Mouse (Mus musculus) forebrain, postnatal 0 days (tissue): Measurements from ENCODE around the gene Mettl16. TPM values are rescaled to one million over a fixed set of nuclear protein-coding genes. Genes with fewer than 3 reads are reported as not detected.
A peak's percentile ranks its signal among the peaks of the same experiment; 100 is the strongest.

ENCODE experiments used
- ATAC-seq: fragments of 200-750 bp; cut with Nextera tagmentation; 2 replicates; pipeline ENCODE4 v1.8.0; 2017; ENCODE audit warnings: mild to moderate bottlenecking, moderate library complexity
- DNase-seq: peaks from one replicate; pipeline ENCODE4 v3.0.0-alpha.2; 2015
- H3K27ac ChIP-seq: fragments of 300-500 bp; sonication (generic); 2 replicates; pipeline ENCODE4 v1.5.1; 2014; ENCODE audit warnings: low read depth, mild to moderate bottlenecking, antibody characterized with exemption, low read length, moderate library complexity, mixed read lengths
- H3K27me3 ChIP-seq: fragments of 300-500 bp; sonication (generic); 2 replicates; pipeline ENCODE4 v1.6.1; 2014; ENCODE audit warnings: mild to moderate bottlenecking, low read length, mixed read lengths; ENCODE audit not compliant: insufficient read depth
- H3K36me3 ChIP-seq: fragments of 300-500 bp; sonication (generic); 2 replicates; pipeline ENCODE4 v1.6.1; 2014; ENCODE audit warnings: mild to moderate bottlenecking, moderate library complexity; ENCODE audit not compliant: insufficient read depth
- H3K4me1 ChIP-seq: fragments of 300-500 bp; sonication (generic); 2 replicates; pipeline ENCODE4 v1.6.1; 2014; ENCODE audit warnings: antibody characterized with exemption; ENCODE audit not compliant: insufficient read depth
- H3K4me2 ChIP-seq: fragments of 300-500 bp; sonication (generic); 2 replicates; pipeline ENCODE4 v1.6.1; 2014; ENCODE audit warnings: low read depth, mild to moderate bottlenecking, moderate library complexity
- H3K4me3 ChIP-seq: fragments of 300-500 bp; sonication (generic); 2 replicates; pipeline ENCODE4 v1.5.1; 2014; ENCODE audit warnings: low read depth, low read length, mixed read lengths
- H3K9ac ChIP-seq: fragments of 300-500 bp; sonication (generic); 2 replicates; pipeline ENCODE4 v1.6.1; 2014; ENCODE audit warnings: mild to moderate bottlenecking
- H3K9me3 ChIP-seq: fragments of 300-500 bp; sonication (generic); 2 replicates; pipeline ENCODE4 v1.6.1; 2016; ENCODE audit warnings: low read length
- CTCF ChIP-seq: sonication (generic); IDR thresholded peaks from 2 replicates; pipeline ENCODE4 v1.5.1; 2016; ENCODE audit warnings: antibody characterized with exemption, control low read depth, low read depth
- WGBS: fragments of 180-500 bp; shearing (Covaris S2); extraction: QIAGEN DNeasy Blood & Tissue Kit; methylation state at CpG from one replicate; pipeline ENCODE4 v1.1.7; 2014; 5-methylcytosine and 5-hydroxymethylcytosine counted together
- polyA plus RNA-seq: library from polyadenylated mRNA; unstranded; fragments of >200 nt; fragmentation: Nextera tagmentation; extraction: Ambion mirVana; gene quantifications from 2 replicates; pipeline ENCODE4 v1.2.1, GENCODE M21; 2015
- total RNA-seq: library from RNA; depleted of rRNA; stranded (reverse); fragments of >200 nt; gene quantifications from 2 replicates; pipeline ENCODE4 v1.2.3, GENCODE M21; 2014

The Mettl16 gene
- total and polyA plus RNA-seq, 2 experiments from 2014 or later: 18.7 to 22.0 TPM

GRCm38 (mm10) chr11:74761011-74761705 is 9.5 kb upstream of the Mettl16 start:
- Histone ChIP-seq H3K9ac (no peak overlapping the region), H3K4me2 (no peak overlapping the region), H3K27me3 (no peaks in the 10 kb centered on the region), H3K36me3 (no peaks in the 10 kb centered on the region), H3K4me3 (no peak overlapping the region), H3K27ac (no peak overlapping the region), H3K9me3 (no peaks in the 10 kb centered on the region), H3K4me1 (no peaks in the 10 kb centered on the region)
- 72% methylated on average over 12 of the region's 12 CpGs for WGBS
- no peak for ATAC-seq
- no peak for DNase-seq
- TF ChIP-seq CTCF: no peak

DNA sequence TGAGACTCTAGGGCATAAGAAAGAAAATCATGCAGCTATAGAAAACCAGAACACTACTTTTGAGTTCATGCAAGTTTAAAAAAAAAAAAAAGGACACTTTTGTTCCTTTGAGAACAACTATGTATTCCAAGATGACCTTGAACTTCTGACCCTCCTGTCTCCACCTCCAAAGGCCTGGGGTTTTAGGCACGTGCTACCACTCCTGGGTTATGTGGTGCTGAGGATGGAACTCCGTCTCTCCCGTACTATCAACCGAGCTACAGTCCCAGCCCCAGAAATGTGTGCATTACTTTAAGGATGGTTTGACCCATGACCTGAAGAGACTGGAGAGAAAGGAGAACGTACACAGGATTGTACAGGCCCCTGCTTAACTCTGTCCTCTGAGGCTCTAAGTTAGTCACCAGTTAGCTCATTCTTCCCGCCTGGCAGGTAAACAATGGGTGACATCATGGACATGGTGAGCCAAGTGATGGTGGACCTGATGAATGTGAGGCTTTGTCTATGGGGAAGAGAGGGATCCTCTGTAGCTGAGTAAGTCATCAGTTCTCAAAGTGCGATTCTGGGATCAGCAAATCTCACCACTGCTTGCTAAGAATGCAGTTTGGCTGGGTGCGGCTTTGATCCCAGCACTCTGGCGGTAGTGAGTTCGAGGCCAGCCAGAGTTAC is 6.5 kb upstream of the Mettl16 start:
- WGBS: 79% methylated on average over 10 of the region's 10 CpGs
- Histone ChIP-seq H3K9me3 (no peaks in the 10 kb centered on the region), H3K4me1 (no peaks in the 10 kb centered on the region), H3K9ac (no peak overlapping the region), H3K27ac (no peak overlapping the region), H3K27me3 (no peaks in the 10 kb centered on the region), H3K4me2 (no peak overlapping the region), H3K4me3 (no peak overlapping the region), H3K36me3 (no peaks in the 10 kb centered on the region)
- no peak for TF ChIP-seq CTCF
- no peak for ATAC-seq
- no peak for DNase-seq

DNA sequence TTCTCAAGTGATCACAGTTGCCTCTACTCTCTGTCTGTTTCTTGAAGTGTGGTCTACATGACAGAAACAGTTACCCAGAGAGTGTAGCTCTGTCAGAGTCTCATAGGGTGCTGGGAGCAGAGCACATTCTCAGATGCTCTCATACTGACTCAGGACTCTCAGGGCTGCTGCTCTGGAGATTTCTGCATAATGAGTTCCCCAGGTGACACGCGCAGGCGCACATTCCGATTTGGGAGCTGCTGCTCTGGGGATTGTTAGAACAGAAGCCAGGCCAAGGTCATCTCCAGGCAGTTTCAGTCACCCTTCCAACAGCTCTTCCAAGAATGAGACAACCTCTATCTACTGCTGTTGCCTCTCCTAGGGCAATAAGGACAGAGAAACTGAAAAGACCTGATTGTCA is 3.2 kb upstream of the Mettl16 start:
- no peak for ATAC-seq
- H3K27me3 ChIP-seq: no peaks in the 10 kb centered on the region
- H3K36me3 ChIP-seq: no peaks in the 10 kb centered on the region
- no peak for DNase-seq
- TF ChIP-seq CTCF: no peak
- no peak overlapping the region for H3K4me2 ChIP-seq
- no peak overlapping the region for H3K4me3 ChIP-seq
- no peak overlapping the region for H3K27ac ChIP-seq
- no peaks in the 10 kb centered on the region for H3K9me3 ChIP-seq
- 90% methylated on average over 4 of the region's 4 CpGs for whole genome bisulfite sequencing
- H3K9ac ChIP-seq: no peak overlapping the region
- H3K4me1 ChIP-seq: peaks cover 12% of the 10 kb centered on the region; the same call in 1 of the 2 replicates

DNA sequence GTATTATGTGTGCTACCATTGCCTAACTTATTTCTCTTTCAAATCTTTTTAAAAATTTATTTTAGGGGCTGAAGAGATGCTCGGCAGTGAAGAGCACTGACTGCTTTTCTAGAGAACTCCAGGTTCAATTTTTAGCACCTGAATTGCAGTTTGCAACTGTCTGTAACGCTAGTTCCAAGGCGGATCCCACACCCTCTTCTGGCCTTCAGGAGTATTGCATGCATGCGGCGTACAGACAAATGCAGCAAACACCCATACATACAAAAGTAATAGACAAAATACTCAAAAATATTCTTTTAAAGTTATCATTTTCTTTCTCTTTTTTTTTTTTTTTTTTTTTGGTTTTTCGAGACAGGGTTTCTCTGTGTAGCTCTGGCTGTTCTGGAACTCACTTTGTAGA is 2.6 kb upstream of the Mettl16 start:
- H3K9ac ChIP-seq: no peak overlapping the region
- peak; percentile 52 for TF ChIP-seq CTCF
- no peaks in the 10 kb centered on the region for H3K36me3 ChIP-seq
- no peak for ATAC-seq
- H3K27ac ChIP-seq: no peak overlapping the region
- no peaks in the 10 kb centered on the region for H3K9me3 ChIP-seq
- no peaks in the 10 kb centered on the region for H3K27me3 ChIP-seq
- H3K4me2 ChIP-seq: no peak overlapping the region
- H3K4me1 ChIP-seq: peaks cover 12% of the 10 kb centered on the region; the same call in 1 of the 2 replicates
- no peak overlapping the region for H3K4me3 ChIP-seq
- peak; percentile 22 for DNase-seq
- 35% methylated on average over 6 of the region's 6 CpGs for WGBS

DNA sequence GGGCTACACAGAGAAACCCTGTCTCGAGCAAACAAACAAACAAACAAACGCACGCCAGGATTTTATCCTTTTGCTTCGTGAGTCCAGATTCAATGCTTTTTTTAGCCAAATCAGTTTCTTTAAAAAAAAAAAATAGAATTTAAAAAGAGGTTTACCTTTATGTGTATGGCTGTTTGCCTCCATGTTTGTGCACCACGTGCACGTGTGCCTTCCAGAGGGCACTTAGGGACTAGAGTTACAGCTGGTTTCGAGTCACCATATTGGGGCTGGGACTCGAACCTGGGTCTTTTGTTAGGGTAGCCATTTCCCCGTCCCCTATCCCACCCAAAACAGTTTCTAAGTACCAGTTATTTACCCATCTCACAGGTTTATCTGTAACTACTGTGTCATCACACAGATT is 593 bp upstream of the Mettl16 start:
- Histone ChIP-seq H3K27ac (peak overlapping the region; percentile 96), H3K9me3 (no peaks in the 10 kb centered on the region), H3K4me2 (peak overlapping the region; percentile 69), H3K9ac (peak overlapping the region; percentile 93), H3K27me3 (no peaks in the 10 kb centered on the region), H3K4me3 (peak overlapping the region; percentile 82), H3K36me3 (peaks cover 7% of the 10 kb centered on the region; the same call in 1 of the 2 replicates), H3K4me1 (peaks cover 12% of the 10 kb centered on the region; the same call in 1 of the 2 replicates)
- DNase-seq (no peak), ATAC-seq (peak; percentile 4; the same call in 1 of the 2 replicates)
- TF ChIP-seq CTCF: no peak
- 77% methylated on average over 9 of the region's 9 CpGs for WGBS

- Histone ChIP-seq H3K9ac (peak overlapping the region; percentile 93), H3K4me2 (peak overlapping the region; percentile 69), H3K36me3 (peaks cover 17% of the 10 kb centered on the region), H3K27ac (peak overlapping the region; percentile 96), H3K4me3 (peak overlapping the region; percentile 82), H3K9me3 (no peaks in the 10 kb centered on the region), H3K4me1 (peaks cover 12% of the 10 kb centered on the region; the same call in 1 of the 2 replicates), H3K27me3 (no peaks in the 10 kb centered on the region)
- TF ChIP-seq CTCF: no peak
- DNase-seq: no peak
- 11% methylated on average over 8 of the region's 8 CpGs for whole genome bisulfite sequencing
- no peak for ATAC-seq
These were observed 604 bp downstream of the Mettl16 start for GRCm38 (mm10) chr11:74771234-74771633.

- H3K27ac ChIP-seq: no peak overlapping the region
- 71% methylated on average over 4 of the region's 4 CpGs for WGBS
These were observed 1.0 kb downstream of the Mettl16 start for GRCm38 (mm10) chr11:74771650-74772049.

More at GRCm38 (mm10) chr11:74771650-74772049, 1.0 kb downstream of the Mettl16 start:
- Histone ChIP-seq H3K9ac (no peak overlapping the region), H3K36me3 (peaks cover 17% of the 10 kb centered on the region), H3K4me2 (peak overlapping the region; percentile 69), H3K27me3 (no peaks in the 10 kb centered on the region), H3K9me3 (no peaks in the 10 kb centered on the region), H3K4me1 (peaks cover 12% of the 10 kb centered on the region; the same call in 1 of the 2 replicates), H3K4me3 (peak overlapping the region; percentile 82)
- DNase-seq (no peak), ATAC-seq (no peak)
- TF ChIP-seq CTCF: no peak
